Mouse (Mus musculus) thymus, postnatal 14 days (tissue): ENCODE measurements around the gene Parm1.

Source experiments
- DNase-seq: peaks from one replicate; pipeline ENCODE4 v3.0.0; 2021

The Parm1 gene

GRCm38 (mm10) chr5:91578924-91579323 is 61.5 kb downstream of the Parm1 start:
- DNase-seq: no peak

- no peak for DNase-seq
Observed at GRCm38 (mm10) chr5:91581799-91582198, 64.4 kb downstream of the Parm1 start.

- no peak for DNase-seq
Observed at GRCm38 (mm10) chr5:91586206-91586605, 68.8 kb downstream of the Parm1 start.

GRCm38 (mm10) chr5:91594083-91594482 is 76.7 kb downstream of the Parm1 start:
- DNase-seq: no peak

GRCm38 (mm10) chr5:91597216-91597615 is 79.8 kb downstream of the Parm1 start:
- no peak for DNase-seq

GRCm38 (mm10) chr5:91599801-91600200 is 82.4 kb downstream of the Parm1 start:
- DNase-seq: no peak

GRCm38 (mm10) chr5:91603347-91603746 is 85.9 kb downstream of the Parm1 start:
- no peak for DNase-seq

- DNase-seq: no peak
Observed at GRCm38 (mm10) chr5:91603787-91604439, 86.5 kb downstream of the Parm1 start.

GRCm38 (mm10) chr5:91607234-91607633 is 89.8 kb downstream of the Parm1 start:
- no peak for DNase-seq

GRCm38 (mm10) chr5:91607841-91608240 is 90.4 kb downstream of the Parm1 start:
- no peak for DNase-seq

- DNase-seq: no peak
Observed at GRCm38 (mm10) chr5:91609041-91609440, 91.6 kb downstream of the Parm1 start.

GRCm38 (mm10) chr5:91609511-91610300 is 92.3 kb downstream of the Parm1 start:
- no peak for DNase-seq

GRCm38 (mm10) chr5:91610499-91610898 is 93.1 kb downstream of the Parm1 start:
- no peak for DNase-seq

GRCm38 (mm10) chr5:91611589-91611988 is 94.2 kb downstream of the Parm1 start:
- DNase-seq: no peak

GRCm38 (mm10) chr5:91617331-91618233 is 100.2 kb downstream of the Parm1 start:
- no peak for DNase-seq

GRCm38 (mm10) chr5:91618661-91619173 is 101.3 kb downstream of the Parm1 start:
- DNase-seq: no peak

GRCm38 (mm10) chr5:91621197-91621596 is 103.8 kb downstream of the Parm1 start:
- no peak for DNase-seq

GRCm38 (mm10) chr5:91626823-91627222 is 109.4 kb downstream of the Parm1 start:
- no peak for DNase-seq

GRCm38 (mm10) chr5:91629472-91629871 is 112.1 kb downstream of the Parm1 start:
- DNase-seq: no peak

- no peak for DNase-seq
Observed at GRCm38 (mm10) chr5:91651330-91651729, 133.9 kb downstream of the Parm1 start.

GRCm38 (mm10) chr5:91653061-91653915 is 135.9 kb downstream of the Parm1 start:
- no peak for DNase-seq
